Mouse (Mus musculus): ENCODE measurements around the gene Brd2.

The Brd2 gene

GRCm38 (mm10) chr17:34133289-34133688 is 10.9 kb upstream of the Brd2 start:
- peak in 1 of 2 experiments; percentile 43 for DNase-seq (ENCODE audit: low spot score in 2 of 2)

- peak in 1 of 2 experiments; percentile 26 for DNase-seq (ENCODE audit: low spot score in 2 of 2)
Measured at GRCm38 (mm10) chr17:34131911-34132310, 9.5 kb upstream of the Brd2 start.

DNA sequence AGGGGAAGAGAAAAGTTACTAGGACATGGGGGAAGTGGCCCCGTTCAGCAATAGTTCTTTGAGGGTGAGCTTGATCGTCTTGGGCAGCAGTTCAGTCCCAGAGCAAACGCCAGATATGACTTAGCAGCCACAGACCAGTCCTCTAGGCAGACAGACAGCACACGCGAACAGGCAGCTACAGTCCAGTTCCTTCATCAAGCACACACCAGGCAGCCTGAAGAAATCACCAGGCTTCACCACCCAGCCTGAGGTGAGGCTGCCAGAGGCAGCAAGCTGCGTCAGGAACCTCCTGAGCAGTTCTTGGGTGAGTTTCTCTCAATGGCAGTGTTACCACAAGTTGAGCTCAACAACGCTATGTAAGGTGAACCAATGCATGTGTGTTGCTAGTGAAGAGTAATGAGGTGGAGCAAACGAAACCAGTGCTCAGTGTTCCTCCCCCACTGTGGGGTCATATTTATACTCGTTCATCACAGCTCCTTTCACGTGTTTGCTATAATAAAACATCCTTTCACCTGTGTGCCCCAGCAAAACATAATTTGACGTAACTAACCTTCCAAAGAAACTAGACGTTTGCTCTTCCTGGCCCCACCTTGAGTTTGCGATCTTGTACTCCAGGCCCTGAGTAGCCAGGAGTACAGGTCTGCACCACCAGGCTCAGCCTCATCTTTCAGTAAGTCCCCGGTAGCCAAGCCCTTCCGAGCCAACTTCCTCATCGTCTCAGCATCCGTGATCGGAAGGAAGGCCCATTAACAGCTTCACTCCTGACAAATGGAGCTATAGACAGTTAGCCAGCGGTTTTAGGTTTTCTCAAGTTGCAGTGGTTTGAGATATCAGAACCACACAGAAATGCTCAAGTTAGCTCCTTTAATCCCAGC is 7.9 kb upstream of the Brd2 start:
- DNase-seq (ENCODE audit: low spot score in 2 of 2) = no peak

DNA sequence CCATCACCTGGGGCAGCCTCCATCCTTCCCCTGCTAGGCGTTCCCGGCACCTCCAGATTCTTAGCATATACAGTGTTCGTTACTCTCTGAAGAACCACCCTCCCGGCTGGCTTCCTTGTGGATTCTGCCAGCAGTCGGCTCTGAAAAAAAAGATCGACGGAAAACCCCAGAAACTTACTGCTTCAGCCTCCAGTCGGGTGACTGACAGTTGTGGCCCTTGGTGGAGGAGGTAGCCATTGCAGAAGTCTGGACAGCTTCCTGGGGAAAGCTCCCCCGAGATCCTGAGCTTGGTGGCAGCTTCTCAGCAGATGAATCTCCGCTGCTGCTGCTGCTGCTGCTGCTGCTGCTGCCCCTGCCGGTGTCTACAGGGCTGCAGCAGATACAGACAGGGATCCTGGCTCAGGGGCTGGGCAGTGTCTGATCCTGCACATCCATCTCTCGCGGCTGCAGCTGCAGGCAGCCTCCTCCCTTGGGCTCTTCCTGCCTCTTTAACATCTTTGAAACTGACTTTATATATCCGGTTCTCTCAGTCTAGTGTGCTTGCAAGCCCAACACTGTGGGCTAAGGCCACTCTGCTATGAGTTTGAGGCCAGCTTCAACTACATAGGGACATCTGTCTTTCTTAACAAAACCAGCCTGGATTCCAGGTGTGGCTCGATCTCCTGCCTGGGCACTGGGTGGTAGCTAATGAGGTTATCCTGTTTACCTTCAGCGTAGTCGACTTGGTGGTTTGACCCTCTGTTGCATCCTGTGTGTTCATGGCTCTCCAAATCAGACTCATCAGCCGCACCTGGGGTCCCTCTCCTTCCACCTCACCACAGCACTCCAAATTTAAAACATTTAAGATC is 6.7 kb upstream of the Brd2 start:
- peak; percentile 31 to 38 for DNase-seq (ENCODE audit: low spot score in 2 of 2)

- peak; percentile 83 to 86 for DNase-seq (ENCODE audit: low spot score in 2 of 2)
Measured at GRCm38 (mm10) chr17:34128264-34128937, 6.0 kb upstream of the Brd2 start.

GRCm38 (mm10) chr17:34127475-34127874 is 5.0 kb upstream of the Brd2 start:
- peak; percentile 71 to 72 for DNase-seq (ENCODE audit: low spot score in 2 of 2)

DNA sequence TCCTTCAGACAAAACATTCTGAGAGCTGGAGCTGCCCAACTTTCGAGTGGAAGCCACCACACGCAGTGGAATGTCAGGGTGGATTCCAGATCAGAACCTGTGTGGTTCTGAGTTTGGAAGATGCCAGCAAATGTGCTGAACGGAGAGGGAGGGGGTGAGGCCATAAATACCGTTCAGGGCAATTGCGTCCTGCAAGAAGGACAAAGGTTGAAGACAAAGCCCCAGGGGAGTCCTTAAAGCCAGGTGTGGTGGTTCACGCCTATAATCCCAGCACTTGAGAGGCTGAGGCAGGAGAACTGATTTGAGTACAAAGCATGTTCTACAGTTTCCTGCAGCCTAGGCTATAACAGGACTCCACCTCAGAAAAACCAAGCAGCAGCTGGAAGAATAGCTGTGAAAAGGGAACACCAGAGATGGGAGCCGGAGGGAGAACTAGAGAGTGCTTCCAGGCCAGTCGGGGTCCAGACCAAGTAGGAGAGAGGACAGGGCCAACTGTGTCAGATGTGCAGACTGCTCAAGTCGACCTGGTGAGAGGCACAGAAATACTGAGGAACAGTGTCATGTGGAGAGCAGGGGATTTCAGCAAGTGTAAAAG is 4.5 kb upstream of the Brd2 start:
- DNase-seq (ENCODE audit: low spot score in 2 of 2) = no peak

GRCm38 (mm10) chr17:34124649-34125048 is 2.2 kb upstream of the Brd2 start:
- DNase-seq (ENCODE audit: low spot score in 2 of 2) = no peak

DNA sequence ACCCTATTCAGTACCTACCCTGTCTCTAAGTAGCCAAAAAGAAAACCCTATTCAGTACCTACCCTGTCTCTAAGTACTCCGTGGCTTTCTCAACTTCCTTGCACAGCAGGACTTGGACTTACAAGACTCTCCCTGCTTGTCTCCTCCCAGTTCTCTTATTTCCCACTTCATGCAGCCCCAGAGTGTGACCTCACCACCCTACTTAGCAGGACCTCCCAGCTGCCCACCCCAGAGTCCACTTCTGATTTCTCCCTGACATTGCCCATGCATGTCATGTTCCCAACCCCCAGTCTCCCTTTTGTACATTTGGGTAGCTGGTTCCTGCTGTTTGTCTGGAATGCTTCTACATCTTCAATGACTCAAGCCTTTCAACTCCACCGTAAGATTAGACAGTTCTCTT is 1.1 kb upstream of the Brd2 start:
- peak; percentile 45 to 50 for DNase-seq (ENCODE audit: low spot score in 2 of 2)

DNA sequence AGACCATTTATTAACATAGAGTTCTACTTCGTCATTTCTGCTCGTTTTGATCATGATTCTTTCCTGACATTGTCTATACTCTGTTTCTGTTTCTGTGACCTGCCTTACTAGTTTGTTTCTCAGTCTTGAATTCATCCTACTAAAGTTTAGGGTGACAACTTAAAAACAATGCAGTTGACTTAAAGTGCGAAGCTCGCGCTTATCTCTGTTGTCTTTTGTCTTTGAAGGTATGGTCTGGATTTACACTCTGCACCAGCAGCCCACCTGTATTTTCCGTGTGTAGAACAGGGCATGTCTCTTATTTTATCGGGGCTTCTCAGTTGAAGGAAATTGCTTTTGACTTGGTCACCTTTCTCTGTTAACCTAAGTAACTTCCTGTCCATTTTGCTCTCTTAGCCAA is 677 bp upstream of the Brd2 start:
- DNase-seq (ENCODE audit: low spot score in 2 of 2) = no peak

- DNase-seq (ENCODE audit: low spot score in 2 of 2) = peak; percentile 82 to 85
Measured at GRCm38 (mm10) chr17:34121879-34122187, 601 bp downstream of the Brd2 start.

GRCm38 (mm10) chr17:34121172-34121878 is 1.1 kb downstream of the Brd2 start:
- DNase-seq (ENCODE audit: low spot score in 2 of 2) = peak; percentile 92 to 94

DNA sequence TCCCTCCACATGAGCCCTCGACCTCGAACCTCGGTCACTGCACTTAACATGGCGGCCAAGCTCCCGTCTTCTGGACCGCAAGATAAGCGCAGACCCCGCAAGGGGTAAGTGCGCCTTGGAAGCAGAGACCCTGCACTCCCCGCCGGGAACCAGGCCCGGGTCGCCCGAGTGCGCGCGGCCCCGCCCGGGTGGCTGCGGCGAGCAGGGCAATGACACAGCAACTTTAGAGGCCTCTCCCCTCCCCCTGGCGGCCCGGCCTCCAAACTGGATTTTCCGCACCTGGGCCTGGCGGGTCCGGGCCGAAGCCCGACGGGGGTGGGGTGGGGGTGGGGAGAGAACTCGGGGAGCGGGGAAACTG is 1.6 kb downstream of the Brd2 start:
- DNase-seq (ENCODE audit: low spot score in 2 of 2) = peak; percentile 85

DNA sequence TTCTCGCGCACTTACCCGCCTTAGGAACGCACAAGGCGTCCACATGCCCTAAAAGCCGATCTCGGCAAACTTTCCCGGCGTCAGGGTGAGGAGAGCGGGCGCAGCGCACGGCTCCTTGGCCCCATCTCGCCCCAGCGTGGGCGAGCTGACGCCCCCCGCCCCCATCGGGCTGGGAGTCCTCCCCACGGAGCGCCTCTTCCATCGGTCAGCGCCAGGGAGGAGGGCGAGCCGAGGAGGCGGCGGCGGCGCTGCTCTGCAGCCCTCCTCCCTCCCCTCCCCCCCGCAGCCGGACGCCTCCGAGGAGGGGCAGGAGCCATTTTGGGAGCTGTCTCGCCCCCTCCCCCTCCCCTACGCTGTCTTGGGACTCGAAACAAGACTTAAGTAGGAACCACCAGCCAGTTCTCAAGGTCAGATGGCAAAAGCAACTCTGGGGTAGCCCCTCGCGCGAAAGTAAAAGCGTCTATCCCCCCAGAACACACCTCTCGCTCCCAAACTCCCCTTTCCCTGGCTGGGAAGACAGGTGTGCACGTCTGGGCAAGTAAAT is 2.2 kb downstream of the Brd2 start:
- DNase-seq (ENCODE audit: low spot score in 2 of 2) = peak; percentile 95

DNA sequence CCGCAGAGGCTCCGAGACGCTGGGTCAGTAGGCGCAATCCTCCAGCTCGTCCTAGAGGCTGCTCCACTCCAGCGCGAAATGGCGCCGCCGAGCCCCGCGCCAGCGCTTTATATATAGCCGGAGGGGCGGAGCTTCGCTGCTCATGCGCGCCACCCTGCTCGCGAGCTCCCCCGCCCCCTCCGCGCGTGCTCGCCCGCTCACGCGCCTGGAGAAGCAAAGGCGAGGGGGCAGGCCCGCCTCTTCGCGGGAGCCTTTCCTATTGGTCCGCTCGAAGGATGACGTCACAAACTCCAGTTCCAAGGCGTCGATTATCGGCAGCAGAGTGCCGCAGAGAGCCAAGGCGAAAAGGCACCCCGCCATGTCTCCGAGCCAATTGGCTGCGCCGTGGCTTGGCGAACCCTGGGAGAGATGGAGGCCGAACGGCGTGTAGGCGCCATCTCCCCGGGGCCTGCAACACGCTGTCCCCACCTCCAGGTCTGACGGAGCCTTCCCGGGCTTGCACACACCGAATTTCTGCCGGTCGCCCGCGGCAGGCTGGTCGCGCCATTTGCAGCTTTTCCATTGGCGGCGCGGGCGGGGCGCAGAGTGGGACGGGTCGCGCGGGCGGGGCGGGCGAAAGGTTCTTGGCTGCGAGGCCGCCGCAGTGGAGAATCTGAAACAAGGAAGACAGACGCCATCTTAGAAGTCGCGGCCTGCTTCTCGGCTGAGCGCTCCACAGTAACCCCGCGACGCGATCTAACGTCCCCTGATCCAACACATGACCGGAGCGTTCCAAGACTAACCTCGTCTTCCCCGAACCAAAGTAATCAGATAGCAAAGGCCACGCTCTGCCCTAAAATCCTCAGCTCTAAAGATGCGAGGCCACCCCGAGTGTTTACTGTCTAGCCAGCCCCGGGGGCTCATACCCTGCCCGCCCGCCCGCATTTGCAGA is 2.9 kb downstream of the Brd2 start, which contains the start of gene H2-DMa:
TSS of gene H2-DMa (plus strand) at position 293 of the 931 bp plus-strand sequence.
- peak; percentile 99 to 100 for DNase-seq (ENCODE audit: low spot score in 2 of 2)

- no peak for DNase-seq (ENCODE audit: low spot score in 2 of 2)
Measured at GRCm38 (mm10) chr17:34118873-34119248, 3.6 kb downstream of the Brd2 start.

DNA sequence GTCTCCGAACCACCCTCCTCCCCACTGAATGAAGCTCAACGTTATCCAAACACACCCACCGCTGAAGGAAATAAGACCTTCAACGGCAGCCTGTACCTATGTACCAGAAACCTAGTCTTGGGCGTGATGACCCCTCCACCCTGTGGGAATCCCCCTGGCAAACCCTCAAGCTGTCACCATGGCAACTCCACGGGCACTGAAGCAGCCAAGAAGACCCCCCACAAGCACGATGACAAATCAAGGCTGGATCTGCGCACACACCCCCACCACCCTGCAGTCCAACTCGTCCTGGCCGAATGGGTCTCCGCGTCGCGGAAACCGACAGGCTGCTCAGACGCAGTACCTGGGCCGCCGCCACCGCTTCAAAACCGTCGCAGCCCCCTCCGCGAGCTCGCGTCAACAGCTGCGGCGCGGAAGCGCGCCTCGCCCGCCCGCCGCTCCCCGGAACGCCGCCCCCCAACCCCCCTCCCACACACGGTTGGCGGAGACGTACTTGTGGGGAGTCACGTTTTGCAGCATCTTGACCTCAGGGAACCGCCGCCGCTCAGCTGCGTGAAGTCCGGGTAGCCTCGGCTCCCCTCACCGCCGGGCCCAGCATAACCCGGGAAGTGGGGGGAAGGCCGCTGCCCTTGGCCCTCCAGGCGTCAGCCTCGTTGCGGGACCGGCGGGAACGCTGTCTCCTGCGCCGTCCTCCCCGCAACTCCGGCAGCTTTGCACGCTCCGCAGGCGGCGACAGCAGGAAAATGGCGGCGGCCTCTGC is 4.1 kb downstream of the Brd2 start:
- peak; percentile 67 to 72 for DNase-seq (ENCODE audit: low spot score in 2 of 2)

GRCm38 (mm10) chr17:34117421-34118112 is 4.9 kb downstream of the Brd2 start:
- DNase-seq (ENCODE audit: low spot score in 2 of 2) = no peak
